18 mouse cellular contexts compared by ENCODE assay signal in the genomic region with DNA sequence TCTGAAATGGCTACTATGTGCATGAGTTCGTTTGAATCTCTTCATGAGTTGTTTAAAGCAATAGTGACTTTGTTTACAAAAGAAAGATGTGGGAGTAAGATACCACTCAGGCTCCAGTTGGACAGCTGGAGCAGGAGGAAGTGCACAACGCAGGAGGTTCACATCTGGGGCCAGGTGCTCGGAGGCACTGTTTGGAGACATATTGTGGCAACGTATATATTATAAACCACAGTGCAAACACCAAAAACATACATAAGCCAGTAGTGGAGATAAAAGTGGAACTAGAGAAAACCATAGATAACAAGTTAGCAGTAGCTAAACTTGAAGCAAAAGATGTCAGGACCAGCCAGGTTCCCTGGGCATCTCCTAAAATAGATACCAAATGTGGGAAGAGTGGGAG. TPM values are rescaled to one million over a fixed set of nuclear protein-coding genes. Genes with fewer than 3 reads are reported as not detected.
"Had no signal": no experiment of that assay in that cellular context is flagged by ENCODE, and none has a peak within 500 bp of the region (broad histone marks: within the 10 kb centered on the region; RNA-seq: fewer than 3 reads in every experiment).

No protein-coding gene starts in this region.

- H3K9me3 ChIP-seq: midbrain, embryonic 10.5 days; midbrain, embryonic 13.5 days; neural tube, embryonic 13.5 days had no signal

- H3K27ac ChIP-seq: kidney, postnatal 0 days; layer of hippocampus, adult 2 months; liver, embryonic 14.5 days; midbrain, embryonic 10.5 days; midbrain, embryonic 13.5 days; neural tube, embryonic 13.5 days; stomach, postnatal 0 days had no signal

- H3K4me2 ChIP-seq: midbrain, embryonic 13.5 days; neural tube, embryonic 13.5 days had no signal

- H3K9ac ChIP-seq: liver, embryonic 14.5 days; midbrain, embryonic 13.5 days; neural tube, embryonic 13.5 days had no signal

- H3K27me3 ChIP-seq: midbrain, embryonic 13.5 days; neural tube, embryonic 13.5 days had no signal

- DNase-seq: kidney, adult 18-20 months; kidney, adult 9 months; kidney, postnatal 25 days; layer of hippocampus, adult 9-11 months; lung, adult 2 months; lung, postnatal 14 days; lung, postnatal 4 days; right cerebral cortex, postnatal 4 days had no signal

- ATAC-seq: midbrain, embryonic 13.5 days; midbrain, embryonic 16.5 days had no signal

- H3K4me3 ChIP-seq: layer of hippocampus, adult 2 months; midbrain, embryonic 10.5 days; midbrain, embryonic 13.5 days; myocyte; neural tube, embryonic 13.5 days had no signal

RNA-seq across cellular contexts. Expression of gene Tubb2b, which starts 10.9 kb away (rescaled TPM):
- total RNA-seq: liver, adult 2 months had no signal
